Mouse (Mus musculus) cerebellum, postnatal 25 days (tissue): ENCODE data around the gene Cep128.

Experiments
- DNase-seq, 2 experiments: peaks; one replicate each; pipeline ENCODE4 v3.0.0; 2021; ENCODE audit warnings: mixed read lengths in 2 of 2

The Cep128 gene

DNA sequence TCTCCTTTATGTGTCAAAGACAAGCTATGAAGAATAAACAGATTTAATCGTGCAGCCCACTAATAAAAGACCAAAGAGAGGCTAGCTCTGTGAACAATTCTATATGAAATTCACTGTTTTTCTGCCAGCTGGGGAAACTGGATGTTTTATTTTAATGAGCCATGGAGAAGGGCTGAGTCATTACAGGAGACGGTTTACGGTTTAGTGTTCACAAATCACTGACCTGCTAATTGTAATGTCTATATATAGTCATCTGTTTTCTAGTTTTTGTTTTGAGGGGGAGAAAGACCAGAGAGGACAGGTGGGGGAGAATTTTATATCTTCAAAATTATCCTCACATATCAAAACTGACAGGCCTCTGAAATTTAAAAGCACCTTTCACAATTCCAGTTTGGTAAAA lies 212.6 kb downstream of the Cep128 start:
- no peak for DNase-seq

DNA sequence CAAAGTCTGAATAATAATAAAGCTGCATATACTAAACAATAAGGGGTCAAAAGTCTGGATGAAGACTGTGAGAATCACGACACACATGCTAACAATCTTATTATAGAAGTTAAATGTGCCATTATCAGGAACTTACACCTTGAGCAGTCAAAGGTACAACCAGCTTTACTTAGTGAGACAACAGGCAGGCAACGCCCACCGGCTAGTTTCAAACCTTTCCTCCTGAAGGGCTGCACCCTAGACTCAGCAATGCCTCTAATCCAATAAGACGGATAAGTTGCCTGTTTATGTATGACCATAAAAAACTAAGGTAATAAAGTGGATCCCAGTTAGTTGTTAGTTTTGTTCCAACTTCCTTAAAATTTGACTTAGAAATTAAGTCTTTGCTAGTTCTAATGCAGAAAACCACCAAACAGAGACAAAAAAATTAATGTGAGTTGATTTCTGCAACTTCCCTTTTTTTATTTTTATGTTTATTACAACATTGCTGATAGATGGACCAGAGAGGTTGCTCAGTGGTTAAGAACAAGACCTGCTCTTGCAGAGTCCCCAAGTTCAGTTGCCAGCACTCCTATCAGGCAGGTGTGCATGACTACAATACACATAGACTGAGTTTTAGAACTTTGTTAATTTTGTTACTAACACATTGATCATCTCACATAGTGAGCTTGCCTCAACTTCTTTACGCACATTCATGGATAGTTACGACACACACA lies 223.0 kb downstream of the Cep128 start:
- DNase-seq = no peak

DNA sequence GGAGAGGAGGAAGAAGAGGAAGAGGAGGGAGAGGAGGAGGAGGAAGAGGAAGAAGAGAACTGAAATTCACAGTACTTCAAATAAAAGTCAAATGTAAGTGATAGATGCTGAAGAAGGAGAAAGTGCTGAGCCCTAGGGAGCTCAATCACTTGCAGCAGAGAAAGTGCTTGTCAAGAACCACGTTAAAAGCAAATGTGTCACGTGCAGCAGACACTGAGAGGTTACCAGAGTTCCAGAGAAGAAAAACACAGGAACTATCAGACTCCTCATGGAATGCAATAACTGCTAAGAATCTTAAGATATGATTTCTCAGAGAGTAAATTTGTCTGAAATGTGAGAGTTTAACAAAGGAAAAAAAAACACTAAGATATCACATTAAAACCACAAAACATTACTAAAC lies 225.7 kb downstream of the Cep128 start:
- DNase-seq = no peak

DNA sequence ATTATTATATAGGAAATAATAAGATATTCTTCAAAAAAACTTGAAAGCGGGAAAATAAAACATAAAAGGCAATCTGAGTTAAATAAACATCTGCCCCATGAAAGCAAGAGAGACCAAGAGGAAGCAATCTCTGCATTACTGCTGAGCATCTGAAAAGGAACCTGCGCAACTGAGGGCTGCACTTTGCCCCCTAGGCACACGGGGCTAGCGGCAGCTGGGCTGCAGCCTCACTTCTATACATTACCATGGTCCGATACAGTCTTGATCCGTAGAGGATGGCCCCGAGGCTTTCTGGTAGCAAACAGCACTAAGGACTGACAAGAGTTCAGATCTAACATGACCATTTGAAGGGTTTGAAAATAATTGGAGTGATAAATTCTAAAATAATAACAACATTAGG lies 230.2 kb downstream of the Cep128 start:
- no peak for DNase-seq

DNA sequence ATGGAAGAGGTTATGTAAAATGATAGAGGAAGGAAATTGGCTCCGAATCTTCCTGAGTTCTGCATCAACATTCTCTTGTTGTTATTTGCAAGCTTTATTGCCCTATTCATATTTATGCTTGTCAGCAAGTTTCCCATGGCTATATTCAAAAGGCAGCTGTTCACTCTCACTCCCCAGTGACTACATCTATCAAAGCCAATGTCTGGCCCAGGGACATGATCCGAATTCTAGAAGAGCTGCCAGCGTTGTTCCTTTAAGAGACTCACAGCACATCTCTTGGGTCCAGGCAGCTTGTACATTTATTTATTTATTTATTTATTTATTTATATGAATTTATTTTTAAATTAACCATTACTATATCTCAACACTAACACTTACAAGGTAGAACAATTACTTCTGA lies 235.1 kb downstream of the Cep128 start:
- no peak for DNase-seq

DNA sequence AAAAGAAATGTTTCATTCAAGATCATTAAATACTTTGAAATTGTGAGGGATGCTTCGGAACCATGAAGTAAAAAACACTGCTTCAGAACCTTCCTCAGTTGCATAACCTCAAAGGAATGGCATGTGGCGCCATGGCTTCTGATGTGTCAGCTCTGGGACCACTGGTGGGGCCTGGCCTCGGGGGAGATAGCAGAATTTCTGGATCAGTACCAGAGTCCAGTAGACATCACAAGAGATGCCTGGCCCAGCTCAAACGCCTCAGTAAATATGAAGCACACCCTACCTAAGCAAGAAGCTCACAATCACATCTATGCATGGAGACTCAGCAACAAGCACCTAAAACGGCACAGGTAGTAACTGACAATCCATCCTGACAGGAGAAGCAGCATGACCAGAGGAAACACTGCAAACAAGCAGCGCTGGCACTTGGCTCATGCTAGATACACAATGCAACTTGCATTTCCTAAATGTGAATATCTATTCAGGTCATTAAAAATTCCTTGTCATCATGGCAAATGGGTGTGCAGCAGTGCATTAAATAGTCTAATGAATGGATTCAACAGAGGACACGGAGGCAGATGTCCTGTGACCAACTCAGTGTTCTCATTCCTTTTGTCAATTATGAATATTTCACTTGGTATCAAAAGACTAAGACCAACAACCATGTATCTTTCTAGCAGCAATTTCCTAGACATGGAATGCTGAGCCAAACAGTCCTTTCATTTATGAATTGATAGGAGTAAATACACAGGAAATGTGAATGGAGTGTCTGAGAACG lies 249.3 kb downstream of the Cep128 start:
- no peak for DNase-seq

DNA sequence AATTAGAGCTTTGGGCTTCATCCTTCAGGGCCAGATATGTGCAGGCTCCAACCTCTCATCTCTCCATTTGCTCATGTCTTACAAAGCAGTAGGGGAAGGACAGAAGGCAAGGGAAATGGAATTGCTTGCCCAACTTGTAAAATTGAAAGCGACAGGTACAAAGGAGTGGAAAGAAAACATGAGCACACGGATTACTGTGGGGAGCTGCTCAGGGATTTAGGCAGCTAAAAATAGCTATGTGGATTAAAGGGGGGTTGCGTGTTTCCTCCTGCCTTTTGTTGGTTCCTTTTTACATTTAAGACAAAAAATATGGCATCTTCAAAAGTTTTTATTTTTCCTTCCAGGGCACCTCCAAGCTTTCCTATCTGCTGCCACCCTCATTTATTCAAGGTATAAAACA lies 269.2 kb downstream of the Cep128 start:
- no peak for DNase-seq

DNA sequence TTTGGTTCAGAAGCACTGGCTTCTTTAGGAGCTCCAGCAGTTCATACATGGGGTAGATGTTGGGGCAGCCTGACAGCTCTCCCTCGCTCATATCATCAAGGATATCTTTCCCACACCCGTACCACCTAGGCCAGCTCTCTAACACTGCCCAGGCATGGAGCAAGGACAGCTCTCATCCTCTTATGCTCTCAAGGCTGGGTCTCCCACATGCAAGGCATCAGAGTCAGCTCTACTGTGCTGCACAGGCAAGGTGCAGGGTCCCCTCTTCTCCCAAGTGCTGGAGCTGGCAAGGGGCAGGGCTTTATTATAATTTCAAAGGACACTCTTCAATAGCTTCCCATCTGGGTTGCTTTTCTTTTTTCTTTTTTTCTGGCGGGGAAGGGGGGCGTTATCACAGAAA lies 280.9 kb downstream of the Cep128 start:
- no peak for DNase-seq

DNA sequence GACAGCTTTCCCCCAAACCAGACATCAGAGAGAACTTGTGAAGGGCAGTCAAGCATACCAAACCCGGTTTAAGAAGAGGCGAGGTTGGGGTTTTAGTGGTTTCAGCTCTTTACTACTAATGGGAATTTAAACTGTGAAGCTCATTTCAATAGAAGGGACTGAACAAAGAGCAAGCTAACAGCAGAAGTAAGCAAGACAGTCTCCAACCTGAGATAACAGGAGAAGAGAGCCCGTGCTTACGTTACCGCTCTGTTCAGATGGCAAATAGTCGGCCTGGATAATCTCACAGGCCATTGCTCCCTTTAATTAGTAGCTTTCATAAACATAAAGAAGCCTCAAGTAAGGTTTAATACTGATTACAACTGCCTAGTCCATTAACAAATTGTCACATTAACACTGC lies 286.3 kb downstream of the Cep128 start:
- no peak for DNase-seq

DNA sequence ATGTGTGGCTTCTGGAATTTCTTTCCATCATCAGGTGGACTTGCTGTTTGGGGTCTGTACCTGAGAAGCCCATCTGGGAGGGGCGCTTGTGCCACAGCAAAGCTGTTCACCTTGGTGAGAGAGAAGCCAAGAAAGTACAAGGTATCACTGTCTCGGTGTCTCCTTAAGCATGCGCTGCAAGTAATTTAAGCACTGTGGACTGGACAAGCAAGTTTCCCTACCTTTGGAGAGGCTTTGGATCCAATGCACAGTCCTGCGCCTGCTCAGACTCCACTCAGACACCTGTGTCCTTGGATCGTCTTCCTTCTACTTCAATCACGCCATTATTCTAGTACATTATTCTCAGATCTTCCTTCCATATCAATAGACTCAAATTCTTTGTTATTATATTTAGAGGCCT lies 288.0 kb downstream of the Cep128 start:
- DNase-seq = no peak

DNA sequence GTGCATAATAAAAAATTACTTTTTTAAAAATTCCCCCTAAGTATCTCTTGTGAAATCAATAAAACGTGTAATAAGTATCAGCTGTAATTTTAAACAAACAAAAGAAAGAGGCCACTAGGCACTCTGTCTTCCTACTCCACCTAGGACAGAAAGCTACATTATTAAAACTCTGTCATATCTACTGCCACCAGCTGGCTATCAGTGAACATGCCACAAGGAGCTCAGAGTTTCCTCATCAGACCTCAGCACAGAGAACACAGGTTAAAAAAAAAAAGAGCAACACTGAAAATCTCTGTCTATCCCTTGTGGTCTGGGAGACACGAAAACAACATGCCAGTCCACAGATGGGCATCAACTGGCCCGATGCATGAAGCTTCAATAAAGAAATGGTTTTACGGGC lies 295.9 kb downstream of the Cep128 start:
- peak; percentile 26 to 50 for DNase-seq

DNA sequence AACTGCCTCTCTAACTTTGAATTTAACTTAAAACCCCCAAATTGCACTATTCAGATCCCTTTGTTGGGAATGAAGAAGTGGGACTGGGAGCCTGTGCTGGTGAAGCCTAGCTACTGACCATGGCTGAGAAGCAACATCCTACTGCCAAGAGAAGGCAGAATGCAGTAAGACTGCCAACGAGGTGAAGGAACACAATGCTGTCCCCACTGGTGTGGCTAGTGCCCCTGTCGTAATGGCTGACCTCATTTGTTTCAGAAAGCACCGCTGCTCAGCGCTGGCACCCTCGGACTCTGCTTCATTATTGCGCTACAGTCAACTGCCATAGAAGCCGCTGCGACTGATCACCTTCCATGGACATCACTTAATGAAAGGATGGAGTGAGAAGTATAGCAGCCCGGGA lies 298.2 kb downstream of the Cep128 start:
- no peak for DNase-seq

DNA sequence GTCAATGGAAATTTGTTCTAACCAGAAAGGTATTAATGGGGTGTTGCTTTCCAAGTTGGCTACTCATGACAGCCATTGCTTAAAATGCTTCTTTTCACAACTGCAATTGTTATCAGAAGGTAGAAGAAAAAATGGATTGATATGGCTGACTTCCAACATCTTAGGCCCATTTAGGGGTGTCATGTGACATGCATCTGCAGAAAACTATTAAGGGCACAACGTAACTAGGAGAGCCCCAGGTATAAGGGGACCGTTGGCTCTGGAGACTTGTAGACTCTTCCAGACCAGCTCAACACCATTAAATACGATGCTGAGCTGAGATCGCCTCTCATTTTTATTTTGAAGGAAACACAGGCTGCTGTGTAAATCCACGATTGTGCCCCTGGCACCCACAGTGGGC lies 308.6 kb downstream of the Cep128 start:
- no peak for DNase-seq

DNA sequence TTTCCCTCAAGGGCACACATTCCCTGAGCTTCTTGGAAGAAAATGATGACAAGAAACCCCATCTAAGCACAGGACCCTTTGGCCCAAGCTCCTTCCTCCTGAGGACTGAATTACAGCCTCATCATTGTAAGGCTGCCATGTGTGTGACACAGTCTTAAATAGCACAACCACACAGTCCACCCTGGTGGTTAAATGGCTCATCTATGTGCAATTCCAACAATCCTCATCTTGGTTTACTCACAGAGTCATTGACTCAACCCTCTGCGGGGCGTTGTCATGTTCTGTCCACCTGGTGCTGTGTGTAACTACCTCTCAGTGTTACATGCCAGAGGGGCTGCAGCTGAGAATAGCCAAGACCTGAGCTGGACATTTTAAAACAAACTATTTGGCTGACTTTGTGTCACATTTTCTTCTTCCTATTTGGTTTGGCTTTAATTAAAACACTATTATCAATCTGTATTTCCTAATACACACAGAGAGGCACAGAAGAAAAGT lies 313.6 kb downstream of the Cep128 start:
- DNase-seq = no peak

DNA sequence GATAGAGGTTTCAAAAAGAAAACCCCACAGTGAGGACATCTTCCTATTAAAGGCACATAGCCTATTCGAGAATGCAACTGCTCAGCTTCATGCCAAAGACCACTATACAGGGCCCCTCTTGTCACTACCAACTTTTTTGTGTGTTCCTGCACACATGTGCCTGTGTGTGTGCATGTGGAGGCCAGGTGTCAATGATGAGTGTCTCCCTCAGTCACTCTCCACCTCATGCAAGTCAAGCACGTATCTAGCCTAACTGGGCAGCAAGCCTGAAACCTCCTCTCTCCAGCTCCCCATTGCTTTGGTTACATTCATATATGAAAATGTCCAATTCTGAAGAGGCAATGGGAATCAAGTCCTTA lies 317.1 kb downstream of the Cep128 start:
- DNase-seq = no peak

DNA sequence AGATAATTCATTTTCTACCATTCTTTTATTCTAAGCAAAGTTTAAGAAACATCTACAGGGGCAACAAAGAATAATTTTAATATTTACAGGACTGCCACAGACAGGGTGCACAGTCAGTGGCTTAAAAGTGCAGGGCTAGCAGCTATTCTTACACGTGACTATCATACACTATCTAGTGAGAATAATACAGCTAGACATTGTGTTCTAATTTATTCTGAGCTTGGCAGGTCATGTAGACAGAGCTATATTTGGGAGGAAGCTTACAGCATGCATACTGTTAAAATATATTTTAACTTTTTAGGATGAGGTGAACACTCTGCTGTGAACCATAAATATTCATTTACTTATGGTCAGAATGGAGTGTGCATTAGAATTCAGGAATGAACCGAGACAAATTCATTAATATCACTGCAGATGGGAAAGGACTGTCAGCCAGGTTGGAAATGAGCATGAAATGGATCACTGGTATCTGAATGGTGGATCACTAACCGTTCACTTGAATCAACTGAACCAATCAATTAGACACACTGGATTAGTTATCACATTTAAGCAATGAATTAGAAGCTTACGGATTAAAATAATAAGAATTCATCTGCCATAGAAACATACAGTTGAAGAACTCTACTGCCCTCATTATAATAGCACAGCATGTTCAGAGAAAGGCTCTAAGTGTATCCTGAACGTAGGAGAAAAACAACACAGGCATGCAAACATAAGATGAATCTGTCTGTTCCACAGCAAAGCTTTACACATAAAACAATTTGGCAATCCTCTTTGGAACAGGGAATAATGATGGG lies 317.7 kb downstream of the Cep128 start:
- DNase-seq = no peak

DNA sequence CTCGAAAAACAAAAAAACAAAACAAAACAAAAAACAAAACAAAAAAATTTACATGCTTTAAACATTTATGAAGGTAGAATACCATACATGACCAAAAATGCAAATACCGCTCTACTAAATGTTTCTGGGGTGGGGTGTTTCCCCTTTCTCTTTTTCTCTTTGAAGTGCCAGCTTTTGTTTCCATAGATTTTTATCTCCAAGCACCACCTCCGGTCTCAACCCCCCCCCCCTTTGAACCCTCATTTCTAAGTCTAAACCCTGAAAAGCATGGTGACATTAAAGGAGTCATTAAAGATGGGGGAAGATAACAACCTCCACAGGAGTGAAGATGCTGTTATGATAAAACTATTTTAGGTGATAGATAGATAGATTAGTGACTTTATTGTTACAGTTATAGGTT lies 318.8 kb downstream of the Cep128 start:
- no peak for DNase-seq

DNA sequence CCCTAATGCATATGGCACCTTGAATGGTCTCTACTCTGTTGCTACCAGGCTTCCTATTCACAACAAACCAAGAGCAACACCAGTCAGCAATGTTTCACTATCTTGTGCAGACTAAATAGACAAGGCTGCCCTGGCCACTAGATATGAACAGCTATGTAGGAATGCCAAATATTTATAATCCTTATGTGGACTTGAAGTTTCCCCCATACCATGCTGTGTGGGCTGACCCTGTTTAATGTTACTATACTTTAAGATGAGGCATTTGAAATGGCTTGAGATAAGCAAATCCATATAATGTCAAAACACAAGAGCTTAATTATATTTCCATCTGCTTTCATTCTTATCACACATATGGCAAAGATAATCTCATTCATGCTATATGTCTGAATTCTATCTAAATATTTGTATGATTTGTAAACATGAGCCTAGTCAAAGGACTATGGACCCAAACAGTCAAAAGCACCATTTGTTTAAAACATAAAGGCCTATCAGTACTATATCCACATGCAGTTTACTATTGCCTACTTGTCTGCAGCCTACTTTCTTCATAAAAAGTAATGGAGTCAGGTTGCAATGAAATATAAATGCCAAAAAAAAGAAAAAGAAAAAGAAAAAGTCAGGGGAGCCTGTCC lies 319.7 kb downstream of the Cep128 start:
- DNase-seq = no peak

DNA sequence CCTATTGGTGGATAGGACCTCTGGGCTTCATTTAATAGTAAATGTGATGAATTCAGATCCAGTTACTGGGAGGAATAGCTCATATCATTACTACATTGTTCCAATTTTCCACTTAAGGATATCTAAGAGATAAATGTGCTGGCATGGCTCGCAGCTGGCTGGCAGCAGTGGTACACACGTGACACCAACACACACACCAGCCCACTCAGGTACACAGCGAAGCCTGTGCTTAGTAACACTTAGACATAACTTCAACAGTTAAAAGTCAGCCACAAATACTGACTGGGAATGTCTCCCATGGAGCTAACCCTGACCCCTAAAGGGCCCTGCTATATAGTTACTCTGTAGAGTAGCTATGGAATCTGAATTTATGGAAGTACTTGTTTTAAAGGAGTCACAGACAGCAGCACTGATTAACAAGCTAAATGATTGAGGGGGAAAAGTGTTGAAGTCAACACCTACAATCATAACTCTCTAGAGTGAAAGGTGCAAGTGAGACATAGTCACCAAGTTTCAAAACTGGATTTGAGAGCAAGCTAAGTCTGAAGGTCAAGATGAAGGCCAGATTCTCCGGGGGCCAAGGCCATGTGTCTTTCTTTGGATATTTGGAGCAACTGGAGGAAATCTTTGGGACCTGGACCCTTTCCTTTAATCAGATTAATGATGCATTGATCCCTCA lies 320.7 kb downstream of the Cep128 start:
- no peak for DNase-seq

DNA sequence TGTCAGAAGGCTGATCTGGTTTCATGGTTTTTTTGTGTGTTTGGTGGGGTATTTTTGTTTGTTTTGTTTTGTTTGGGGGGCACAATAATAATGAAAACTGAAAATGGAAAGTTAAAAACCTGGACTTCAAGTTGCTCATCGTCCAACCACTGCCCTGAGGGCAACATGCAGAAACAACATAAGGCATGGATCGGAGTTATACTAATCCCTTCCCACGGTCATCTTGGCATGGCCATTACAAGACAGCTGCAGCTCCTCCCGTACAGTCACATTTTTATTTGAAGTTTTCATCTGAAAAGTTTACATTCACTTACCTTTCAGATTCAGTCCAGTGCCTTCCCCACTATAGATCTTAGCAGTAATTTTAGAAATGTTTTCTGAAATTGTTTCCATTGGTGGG lies 321.5 kb downstream of the Cep128 start:
- DNase-seq = no peak

DNA sequence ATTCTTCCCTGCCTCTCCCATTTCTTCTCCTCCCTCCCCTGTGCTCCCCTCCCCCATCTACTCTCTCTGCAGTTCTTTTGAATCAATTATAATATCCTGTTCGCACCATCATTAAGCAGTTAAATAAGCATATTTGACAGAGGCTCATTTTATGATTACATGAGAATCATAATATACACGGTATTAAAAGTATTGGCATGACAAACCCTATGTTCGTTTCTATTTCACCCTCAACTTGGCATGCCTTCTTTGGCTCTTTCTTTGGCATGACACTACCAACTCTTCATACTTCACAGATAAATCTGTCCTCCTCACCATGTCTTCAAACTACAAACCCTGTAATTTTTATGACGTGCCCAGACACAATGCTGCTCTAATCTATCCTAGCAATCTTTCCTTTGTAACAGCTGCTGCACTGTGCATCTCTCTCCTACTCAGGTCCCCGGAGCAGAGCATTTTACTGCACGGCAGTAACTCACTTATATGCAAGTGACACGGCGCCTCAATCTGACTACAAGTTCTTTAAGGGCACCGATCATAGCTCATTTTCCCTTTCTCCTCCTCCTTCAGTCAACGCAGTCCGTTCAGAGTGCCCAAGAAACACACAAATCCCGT lies 324.4 kb downstream of the Cep128 start:
- DNase-seq = no peak

DNA sequence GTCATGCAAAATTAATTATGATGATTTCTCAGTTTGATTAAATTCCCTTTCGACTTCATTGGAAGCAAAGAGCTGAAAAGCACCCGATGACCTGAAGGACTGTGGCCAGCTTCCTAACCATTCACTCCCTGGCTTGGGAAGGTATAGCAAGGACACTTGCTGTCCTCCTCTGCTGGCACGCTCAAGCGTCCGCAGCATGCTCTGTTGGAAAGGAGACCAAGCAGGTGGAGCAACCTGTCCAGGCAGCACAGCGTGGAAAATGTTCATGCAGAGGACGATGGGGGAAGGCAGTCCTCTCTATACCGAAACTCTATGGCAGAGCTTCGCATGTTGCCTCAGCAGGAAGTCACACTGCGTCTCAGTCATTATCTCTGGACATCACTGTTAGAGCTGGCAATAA lies 327.3 kb downstream of the Cep128 start:
- DNase-seq = peak; percentile 83 to 84
